Mouse (Mus musculus) ES-Bruce4 (cell line): Measurements from ENCODE around the gene 4931406P16Rik.

Experiments
- CTCF ChIP-seq: IDR thresholded peaks from one replicate; pipeline ENCODE4 v1.8.1; 2011; ENCODE audit warnings: low read depth, low read length
- EP300 ChIP-seq: IDR thresholded peaks from 2 replicates; pipeline ENCODE4 v1.6.1; 2011; ENCODE audit warnings: low read depth, low read length; ENCODE audit not compliant: insufficient read depth
- POLR2A ChIP-seq: IDR thresholded peaks from one replicate; pipeline ENCODE4 v1.8.1; 2011; ENCODE audit warnings: low read length; ENCODE audit not compliant: insufficient read depth

- TF ChIP-seq EP300 = no peak
- no peak for TF ChIP-seq CTCF
- no peak for TF ChIP-seq POLR2A
These were observed 44.9 kb downstream of the 4931406P16Rik start for GRCm38 (mm10) chr7:34268463-34268862.
